Mouse (Mus musculus): ENCODE measurements around the gene Fbxl2. TPM values are rescaled to one million over a fixed set of nuclear protein-coding genes. Genes with fewer than 3 reads are reported as not detected.

Gene Fbxl2
- polyA plus RNA-seq, 1 experiment from 2014 or later = 1.7 TPM

- ATAC-seq (no peak), DNase-seq (ENCODE audit: low spot score) (no peak)
- 86% methylated on average over 4 of the region's 4 CpGs for WGBS
- Histone ChIP-seq H3K4me1 (ENCODE audit: insufficient read depth, low read depth, low read length) (no peaks in the 10 kb centered on the region), H3K9me3 (ENCODE audit: low read length) (no peaks in the 10 kb centered on the region), H3K36me3 (ENCODE audit: insufficient read depth, low read length) (peaks cover 28% of the 10 kb centered on the region; the same call in 1 of the 2 replicates), H3K4me2 (replicated peaks; ENCODE audit: low read depth, low read length) (no peak overlapping the region), H3K27ac (ENCODE audit: low read length) (no peak overlapping the region), H3K27me3 (replicated peaks; ENCODE audit: insufficient read depth, low read length) (no peaks in the 10 kb centered on the region), H3K4me3 (ENCODE audit: low read depth, low read length) (no peak overlapping the region), H3K9ac (replicated peaks; ENCODE audit: low read depth) (no peak overlapping the region)
- TF ChIP-seq EP300 (IDR thresholded peaks at IDR 0.05) (no peak), CTCF (IDR thresholded peaks at IDR 0.05) (no peak)
Observed at GRCm38 (mm10) chr9:113973857-113974256, 72.1 kb downstream of the Fbxl2 start.

- Histone ChIP-seq H3K27me3 (replicated peaks; ENCODE audit: insufficient read depth, low read length) (no peaks in the 10 kb centered on the region), H3K27ac (ENCODE audit: low read length) (no peak overlapping the region), H3K4me1 (ENCODE audit: insufficient read depth, low read depth, low read length) (no peaks in the 10 kb centered on the region), H3K9me3 (ENCODE audit: low read length) (no peaks in the 10 kb centered on the region), H3K4me2 (replicated peaks; ENCODE audit: low read depth, low read length) (no peak overlapping the region), H3K36me3 (ENCODE audit: insufficient read depth, low read length) (peaks cover 38% of the 10 kb centered on the region; the same call in 1 of the 2 replicates), H3K4me3 (ENCODE audit: low read depth, low read length) (no peak overlapping the region), H3K9ac (replicated peaks; ENCODE audit: low read depth) (no peak overlapping the region)
- no peak for TF ChIP-seq EP300 (IDR thresholded peaks at IDR 0.05)
- no peak for TF ChIP-seq CTCF (IDR thresholded peaks at IDR 0.05)
- no peak for ATAC-seq
- WGBS = 66% methylated on average over 8 of the region's 8 CpGs
- DNase-seq (ENCODE audit: low spot score) = no peak
Observed at GRCm38 (mm10) chr9:113971615-113972014, 74.4 kb downstream of the Fbxl2 start.

DNA sequence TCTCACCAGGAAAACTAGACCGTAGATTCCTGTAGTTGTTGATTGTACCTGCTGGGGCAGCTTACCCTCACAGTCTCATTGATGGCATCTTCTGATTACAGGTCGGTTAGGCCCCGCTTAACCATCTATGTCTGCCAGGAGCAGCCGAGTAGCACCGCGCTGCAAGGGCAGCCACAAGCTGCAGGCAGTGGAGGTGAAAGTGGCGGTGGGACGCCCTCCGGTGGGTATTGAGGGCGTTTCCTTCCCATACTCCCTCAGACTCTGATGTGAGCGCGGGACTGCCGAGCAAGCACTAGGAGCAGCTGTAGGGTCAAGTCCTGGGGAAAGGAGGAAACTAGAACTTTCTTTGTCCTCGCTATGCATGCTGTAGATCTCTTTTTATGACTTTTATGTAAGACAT is 76.0 kb downstream of the Fbxl2 start:
- Histone ChIP-seq H3K27me3 (replicated peaks; ENCODE audit: insufficient read depth, low read length) (no peaks in the 10 kb centered on the region), H3K36me3 (ENCODE audit: insufficient read depth, low read length) (peaks cover 36% of the 10 kb centered on the region; the same call in 1 of the 2 replicates), H3K9me3 (ENCODE audit: low read length) (no peaks in the 10 kb centered on the region), H3K9ac (replicated peaks; ENCODE audit: low read depth) (no peak overlapping the region), H3K4me2 (replicated peaks; ENCODE audit: low read depth, low read length) (no peak overlapping the region), H3K27ac (ENCODE audit: low read length) (no peak overlapping the region), H3K4me3 (ENCODE audit: low read depth, low read length) (no peak overlapping the region), H3K4me1 (ENCODE audit: insufficient read depth, low read depth, low read length) (no peaks in the 10 kb centered on the region)
- DNase-seq (ENCODE audit: low spot score) (no peak), ATAC-seq (no peak)
- WGBS = 85% methylated on average over 14 of the region's 14 CpGs
- TF ChIP-seq CTCF (IDR thresholded peaks at IDR 0.05) (peak; percentile 36), EP300 (IDR thresholded peaks at IDR 0.05) (no peak)

DNA sequence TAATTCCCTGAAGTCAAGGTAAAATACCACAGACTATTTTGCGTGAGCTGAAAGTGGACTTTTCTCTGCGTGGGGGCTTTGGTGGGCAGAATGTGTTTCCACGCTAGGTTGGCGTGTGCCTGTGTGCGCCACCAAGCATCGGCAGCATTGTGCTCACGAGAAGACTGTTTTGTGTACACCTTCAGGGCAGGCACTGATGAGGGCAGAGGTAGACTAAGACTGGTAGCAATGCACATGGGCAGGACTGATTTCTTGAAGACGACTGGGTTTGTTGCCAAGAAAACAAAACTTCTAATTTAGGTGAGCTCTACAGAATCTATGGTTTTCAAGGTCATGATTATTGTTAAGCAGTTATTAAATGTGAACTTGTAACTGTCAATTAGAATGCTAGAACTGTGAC is 76.6 kb downstream of the Fbxl2 start:
- TF ChIP-seq EP300 (IDR thresholded peaks at IDR 0.05) (no peak), CTCF (IDR thresholded peaks at IDR 0.05) (no peak)
- WGBS = 92% methylated on average over 8 of the region's 8 CpGs

DNA sequence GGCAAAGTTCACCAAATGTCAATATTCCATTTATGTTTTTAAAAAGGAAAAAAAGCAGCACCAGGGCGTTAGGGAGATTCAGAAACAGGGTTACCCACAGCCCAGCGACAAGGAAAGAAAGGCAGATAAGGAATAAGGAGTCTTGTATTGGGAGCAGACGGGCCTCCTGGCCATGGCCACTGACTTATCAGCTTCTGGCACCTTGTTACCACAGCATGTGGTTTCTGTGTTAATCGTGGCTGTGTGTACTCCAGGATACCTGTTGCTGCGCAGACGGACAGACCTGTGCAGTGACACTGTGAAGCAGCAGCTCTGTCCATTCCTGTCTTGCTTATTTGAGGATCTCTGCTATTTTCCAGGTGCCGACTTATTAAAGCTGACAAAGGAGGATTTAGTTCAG is 77.0 kb downstream of the Fbxl2 start:
- TF ChIP-seq CTCF (IDR thresholded peaks at IDR 0.05) = no peak
- no peaks in the 10 kb centered on the region for H3K4me1 ChIP-seq (ENCODE audit: insufficient read depth, low read depth, low read length)
- WGBS = 90% methylated on average over 7 of the region's 7 CpGs
- no peaks in the 10 kb centered on the region for H3K9me3 ChIP-seq (ENCODE audit: low read length)
- no peak for DNase-seq (ENCODE audit: low spot score)
- no peak overlapping the region for H3K27ac ChIP-seq (ENCODE audit: low read length)
- H3K4me2 ChIP-seq (replicated peaks; ENCODE audit: low read depth, low read length) = no peak overlapping the region
- H3K36me3 ChIP-seq (ENCODE audit: insufficient read depth, low read length) = peaks cover 46% of the 10 kb centered on the region; the same call in 1 of the 2 replicates
- ATAC-seq = peak; percentile 46; the same call in 1 of the 2 replicates
- no peak overlapping the region for H3K9ac ChIP-seq (replicated peaks; ENCODE audit: low read depth)
- H3K27me3 ChIP-seq (replicated peaks; ENCODE audit: insufficient read depth, low read length) = no peaks in the 10 kb centered on the region
- no peak overlapping the region for H3K4me3 ChIP-seq (ENCODE audit: low read depth, low read length)

More for the DNA sequence above, 76.6 kb downstream of the Fbxl2 start:
- no peaks in the 10 kb centered on the region for H3K27me3 ChIP-seq (replicated peaks; ENCODE audit: insufficient read depth, low read length)
- H3K4me2 ChIP-seq (replicated peaks; ENCODE audit: low read depth, low read length) = no peak overlapping the region
- DNase-seq (ENCODE audit: low spot score) (no peak), ATAC-seq (no peak)
- no peak overlapping the region for H3K9ac ChIP-seq (replicated peaks; ENCODE audit: low read depth)
- H3K9me3 ChIP-seq (ENCODE audit: low read length) = no peaks in the 10 kb centered on the region
- peaks cover 42% of the 10 kb centered on the region; the same call in 1 of the 2 replicates for H3K36me3 ChIP-seq (ENCODE audit: insufficient read depth, low read length)
- no peak overlapping the region for H3K27ac ChIP-seq (ENCODE audit: low read length)
- no peaks in the 10 kb centered on the region for H3K4me1 ChIP-seq (ENCODE audit: insufficient read depth, low read depth, low read length)
- no peak overlapping the region for H3K4me3 ChIP-seq (ENCODE audit: low read depth, low read length)

DNA sequence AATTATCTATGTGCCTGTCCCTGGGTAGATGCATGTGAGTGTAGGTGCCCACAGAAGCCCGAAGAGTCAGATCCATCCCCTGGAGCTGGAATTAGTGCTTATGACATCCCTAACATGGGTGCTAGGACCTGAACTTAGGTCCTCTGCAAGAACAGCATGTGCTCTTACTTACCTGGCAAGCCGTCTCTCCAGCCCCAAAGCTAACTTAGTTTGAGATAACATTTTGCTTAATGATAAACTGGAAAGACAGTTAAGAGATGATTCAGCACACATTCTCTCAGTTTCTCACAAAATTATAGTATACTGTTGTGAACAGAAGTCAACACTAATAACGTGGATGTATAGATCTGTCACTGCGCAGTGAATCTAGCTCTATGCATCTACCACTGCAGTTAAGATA is 79.2 kb downstream of the Fbxl2 start:
- WGBS = 88% methylated on average over 4 of the region's 4 CpGs
- no peak overlapping the region for H3K4me2 ChIP-seq (replicated peaks; ENCODE audit: low read depth, low read length)

DNA sequence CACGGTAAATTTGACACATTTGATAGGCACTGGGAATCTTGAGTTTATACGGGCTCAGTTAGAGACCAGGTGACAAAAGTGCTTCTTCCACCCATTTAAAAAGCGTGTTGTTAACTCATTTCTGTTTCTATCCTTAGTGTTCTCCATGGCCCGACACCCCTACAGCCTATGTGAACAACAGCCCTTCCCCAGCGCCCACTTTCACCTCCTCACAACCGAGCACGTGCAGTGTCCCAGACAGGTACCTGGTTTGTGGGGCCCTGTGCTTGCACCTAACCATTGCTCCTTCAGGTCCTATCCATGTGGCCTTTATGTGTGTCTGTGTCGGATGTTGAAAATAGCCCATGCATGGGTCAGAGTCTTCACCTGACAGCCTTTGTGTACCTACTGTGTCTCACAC is 81.6 kb downstream of the Fbxl2 start:
- DNase-seq (ENCODE audit: low spot score) (no peak), ATAC-seq (no peak)
- Histone ChIP-seq H3K36me3 (ENCODE audit: insufficient read depth, low read length) (peaks cover 54% of the 10 kb centered on the region; the same call in 1 of the 2 replicates), H3K27ac (ENCODE audit: low read length) (no peak overlapping the region), H3K4me3 (ENCODE audit: low read depth, low read length) (no peak overlapping the region), H3K4me2 (replicated peaks; ENCODE audit: low read depth, low read length) (no peak overlapping the region), H3K9me3 (ENCODE audit: low read length) (no peaks in the 10 kb centered on the region), H3K27me3 (replicated peaks; ENCODE audit: insufficient read depth, low read length) (no peaks in the 10 kb centered on the region), H3K4me1 (ENCODE audit: insufficient read depth, low read depth, low read length) (no peaks in the 10 kb centered on the region), H3K9ac (replicated peaks; ENCODE audit: low read depth) (no peak overlapping the region)
- 93% methylated on average over 8 of the region's 8 CpGs for WGBS
- no peak for TF ChIP-seq CTCF (IDR thresholded peaks at IDR 0.05)
- TF ChIP-seq EP300 (IDR thresholded peaks at IDR 0.05) = no peak

More for the DNA sequence above, 79.2 kb downstream of the Fbxl2 start:
- Histone ChIP-seq H3K4me1 (ENCODE audit: insufficient read depth, low read depth, low read length) (no peaks in the 10 kb centered on the region), H3K36me3 (ENCODE audit: insufficient read depth, low read length) (peaks cover 50% of the 10 kb centered on the region; the same call in 1 of the 2 replicates), H3K9ac (replicated peaks; ENCODE audit: low read depth) (no peak overlapping the region), H3K9me3 (ENCODE audit: low read length) (no peaks in the 10 kb centered on the region), H3K27ac (ENCODE audit: low read length) (no peak overlapping the region), H3K27me3 (replicated peaks; ENCODE audit: insufficient read depth, low read length) (no peaks in the 10 kb centered on the region), H3K4me3 (ENCODE audit: low read depth, low read length) (no peak overlapping the region)
- ATAC-seq (no peak), DNase-seq (ENCODE audit: low spot score) (no peak)
- no peak for TF ChIP-seq CTCF (IDR thresholded peaks at IDR 0.05)
- TF ChIP-seq EP300 (IDR thresholded peaks at IDR 0.05) = no peak
